Mouse (Mus musculus) cerebellum, adult 18-20 months (tissue): ENCODE results near the gene Itpr1.

ENCODE experiments used
- DNase-seq, 2 experiments: peaks; one replicate each; pipeline ENCODE4 v3.0.0; 2021

Gene Itpr1

DNA sequence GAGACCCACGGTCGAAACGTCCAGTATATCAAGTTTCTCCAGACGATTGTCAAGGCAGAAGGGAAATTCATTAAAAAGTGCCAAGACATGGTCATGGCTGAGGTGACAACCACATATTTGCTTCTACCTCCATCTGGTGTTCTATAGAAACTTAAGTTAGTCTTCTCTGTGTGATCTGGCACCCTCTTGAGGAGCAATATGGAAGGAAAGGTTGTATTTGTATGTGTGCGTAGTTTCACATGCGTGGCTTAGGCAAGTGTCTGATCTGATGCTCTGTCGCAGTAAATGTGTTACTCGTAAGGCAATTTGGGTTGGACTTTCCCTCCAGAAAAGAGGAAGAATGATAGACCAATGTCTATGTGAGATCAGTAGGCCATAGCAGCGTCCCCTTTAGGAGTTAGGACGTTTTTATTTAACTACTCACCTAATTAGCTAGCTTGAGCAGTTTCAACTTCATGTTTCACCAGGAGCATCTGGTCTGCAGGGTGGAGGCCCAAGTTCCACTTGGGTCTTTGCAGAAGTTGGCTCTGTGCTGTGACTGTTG lies 188.6 kb downstream of the Itpr1 start:
- DNase-seq: no peak

- no peak for DNase-seq
Measured at GRCm38 (mm10) chr6:108404736-108405135, 191.8 kb downstream of the Itpr1 start.

GRCm38 (mm10) chr6:108408053-108408452 lies 195.2 kb downstream of the Itpr1 start:
- peak; percentile 56 to 65 for DNase-seq

DNA sequence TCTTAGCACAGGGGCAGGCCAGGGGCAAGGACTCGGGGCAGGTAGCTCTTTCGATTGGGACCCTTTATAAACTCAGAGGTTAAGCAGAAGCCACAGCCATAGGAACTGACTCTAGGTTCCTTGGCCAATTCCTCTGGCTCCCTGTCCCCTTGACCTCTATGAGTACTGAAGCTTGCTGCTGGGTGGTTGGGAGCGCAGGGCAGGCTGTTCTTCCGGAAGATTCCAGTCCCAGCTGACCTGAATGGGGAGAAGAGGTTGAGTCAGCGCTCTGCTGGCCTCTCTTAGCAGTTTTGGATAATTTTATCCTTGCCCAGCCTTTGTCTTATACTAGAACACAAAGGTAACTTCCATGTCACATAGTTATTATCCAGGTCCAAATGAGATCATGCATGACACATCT lies 195.8 kb downstream of the Itpr1 start:
- no peak for DNase-seq

DNA sequence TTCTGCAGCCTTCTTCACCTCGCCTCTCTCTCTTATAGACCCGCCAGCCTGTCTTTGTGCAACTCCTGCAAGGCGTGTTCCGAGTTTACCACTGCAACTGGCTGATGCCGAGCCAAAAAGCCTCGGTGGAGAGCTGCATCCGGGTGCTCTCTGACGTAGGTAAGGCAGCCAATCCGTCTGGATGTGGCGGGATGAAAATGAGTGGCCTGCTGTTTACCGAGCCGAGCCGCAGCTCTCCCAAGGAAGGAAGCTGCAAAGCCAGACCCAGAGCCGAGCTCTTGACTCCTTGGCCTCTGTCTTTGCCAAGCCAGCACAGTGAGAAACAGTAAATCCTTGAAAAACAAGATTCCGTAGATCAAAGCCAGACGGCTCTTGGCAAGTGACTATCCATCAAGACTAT lies 197.9 kb downstream of the Itpr1 start:
- DNase-seq: no peak

DNA sequence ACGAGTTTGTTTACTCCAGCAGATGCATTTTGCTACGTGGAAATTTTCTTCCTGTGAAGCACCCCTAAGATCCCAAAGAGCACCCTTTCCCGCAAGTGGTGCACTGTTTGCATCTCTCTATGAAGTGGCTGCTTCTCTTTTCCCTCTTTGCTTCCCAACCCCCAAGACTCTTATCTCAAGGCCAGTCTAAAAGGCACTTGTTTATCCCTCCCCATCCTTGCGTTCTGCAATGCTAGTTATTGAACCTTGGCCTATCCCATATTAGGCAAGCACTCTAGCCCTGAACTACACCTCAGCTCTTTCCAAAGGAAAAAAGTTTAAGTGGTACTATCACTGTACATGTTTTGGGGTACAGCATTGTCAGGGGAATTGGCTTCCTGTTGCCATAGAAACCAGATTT lies 198.3 kb downstream of the Itpr1 start:
- no peak for DNase-seq

DNA sequence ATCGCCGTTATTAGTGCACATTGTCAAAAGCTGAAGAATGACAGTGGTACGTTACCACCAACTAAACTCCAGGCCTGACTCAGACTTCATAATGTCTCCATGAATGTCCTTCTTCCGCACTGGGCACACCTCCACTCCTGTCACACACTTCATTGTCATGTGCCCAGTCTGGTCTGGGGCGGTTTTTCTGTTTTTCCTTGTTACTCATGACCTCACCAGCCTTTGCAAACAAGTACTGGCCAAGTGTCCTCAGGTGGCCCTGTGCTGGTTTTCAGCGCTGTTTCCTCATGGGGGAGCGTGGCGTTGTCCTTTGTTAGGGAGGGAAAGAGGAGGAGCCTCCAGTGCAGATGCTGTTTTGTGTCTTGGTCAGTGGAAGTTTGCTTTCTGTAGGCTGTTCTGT lies 200.1 kb downstream of the Itpr1 start:
- DNase-seq: no peak

DNA sequence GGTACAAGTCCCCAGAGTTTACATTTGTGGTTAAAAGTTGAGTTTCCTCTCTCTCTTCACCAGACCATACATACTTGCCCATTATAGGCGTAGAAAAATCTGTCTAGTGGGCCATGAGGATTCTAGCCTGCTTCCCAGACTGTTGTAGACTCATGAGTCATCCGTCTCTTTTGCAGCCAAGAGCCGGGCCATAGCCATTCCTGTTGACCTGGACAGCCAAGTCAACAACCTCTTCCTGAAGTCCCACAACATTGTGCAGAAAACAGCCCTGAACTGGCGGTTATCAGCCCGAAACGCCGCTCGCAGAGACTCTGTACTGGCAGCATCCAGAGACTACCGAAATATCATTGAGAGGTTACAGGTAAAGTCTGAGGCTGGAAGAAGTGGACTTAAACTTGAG lies 200.7 kb downstream of the Itpr1 start:
- DNase-seq: no peak

GRCm38 (mm10) chr6:108415847-108416246 lies 203.0 kb downstream of the Itpr1 start:
- DNase-seq: no peak

GRCm38 (mm10) chr6:108417508-108417907 lies 204.6 kb downstream of the Itpr1 start:
- peak; percentile 73 to 81 for DNase-seq

GRCm38 (mm10) chr6:108418218-108418617 lies 205.3 kb downstream of the Itpr1 start:
- no peak for DNase-seq

DNA sequence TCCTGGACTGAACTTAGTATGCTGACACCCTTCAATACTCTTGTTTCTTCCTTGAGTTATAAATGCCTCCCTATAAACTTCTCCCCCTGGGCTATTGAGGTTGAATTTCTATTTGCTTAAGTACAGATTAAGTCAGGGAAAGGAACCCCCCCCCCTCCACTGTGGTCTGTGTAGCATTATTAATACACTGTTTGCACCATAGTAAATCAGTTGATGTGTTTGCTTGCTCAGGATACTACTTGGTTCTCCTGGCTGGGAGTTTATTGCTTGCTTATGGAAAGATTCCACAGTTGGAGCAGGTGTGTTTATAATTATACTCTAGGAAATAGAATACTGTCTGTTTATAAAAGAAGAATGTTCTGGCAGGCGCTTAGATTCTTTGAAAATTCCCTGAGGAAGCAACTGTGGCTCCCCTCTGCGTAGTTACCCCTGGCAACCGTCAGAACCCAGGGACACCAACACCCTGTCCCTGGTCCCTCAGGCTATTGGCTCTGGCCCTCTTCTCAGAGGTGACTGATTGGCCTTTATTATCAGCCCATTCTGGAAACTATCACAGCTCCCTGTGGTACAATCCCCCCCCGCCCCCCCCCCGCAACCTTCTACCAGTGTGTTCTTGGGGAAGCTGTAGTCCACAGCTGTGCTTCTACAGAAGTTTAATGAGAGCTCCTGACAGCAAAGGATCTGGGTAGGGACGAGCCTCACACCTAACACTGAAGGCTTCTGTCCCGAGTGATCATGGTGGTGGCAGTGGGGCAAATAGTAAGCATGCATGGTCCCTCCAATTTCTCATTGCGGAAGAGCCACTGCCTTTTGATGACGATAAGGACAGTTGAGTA lies 212.1 kb downstream of the Itpr1 start:
- no peak for DNase-seq

GRCm38 (mm10) chr6:108426789-108427188 lies 213.9 kb downstream of the Itpr1 start:
- peak; percentile 91 to 94 for DNase-seq

DNA sequence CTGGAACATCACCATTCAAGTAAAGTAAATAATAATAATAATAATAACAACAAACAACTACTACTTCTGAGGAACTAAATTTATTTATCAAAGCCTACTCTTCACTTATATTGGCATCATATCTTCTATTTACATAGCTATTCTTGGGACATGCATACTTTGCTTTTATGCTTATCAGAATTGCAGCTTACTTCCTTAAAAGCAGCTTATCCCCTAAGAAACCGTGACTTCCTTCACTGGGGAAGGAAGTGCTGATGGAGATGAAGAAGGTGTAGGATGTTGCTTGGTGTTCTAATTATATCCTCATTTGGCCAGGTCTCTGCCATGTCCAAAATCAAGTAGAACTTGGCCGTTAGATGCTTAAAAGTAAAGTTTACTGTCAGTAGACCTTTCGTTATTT lies 215.5 kb downstream of the Itpr1 start:
- DNase-seq: no peak

DNA sequence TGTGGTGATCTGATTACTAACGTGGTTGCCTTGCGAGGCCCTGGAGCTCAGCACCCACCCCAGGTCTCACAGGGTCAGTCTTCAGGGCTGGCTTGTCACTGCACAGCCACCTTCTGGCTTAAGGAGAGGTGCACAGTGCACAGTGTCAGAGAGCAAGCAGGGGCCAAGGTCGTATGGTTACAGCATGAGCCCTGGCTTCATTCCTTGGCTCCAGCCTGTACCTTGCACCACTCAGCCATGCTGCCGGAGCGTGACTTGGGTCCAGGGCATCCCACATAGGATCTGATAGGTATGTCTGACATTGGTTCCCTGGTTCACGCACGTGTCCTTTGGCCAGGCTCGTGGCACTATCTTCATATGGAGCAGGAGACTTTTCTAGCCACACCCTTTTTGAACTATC lies 217.1 kb downstream of the Itpr1 start:
- no peak for DNase-seq

DNA sequence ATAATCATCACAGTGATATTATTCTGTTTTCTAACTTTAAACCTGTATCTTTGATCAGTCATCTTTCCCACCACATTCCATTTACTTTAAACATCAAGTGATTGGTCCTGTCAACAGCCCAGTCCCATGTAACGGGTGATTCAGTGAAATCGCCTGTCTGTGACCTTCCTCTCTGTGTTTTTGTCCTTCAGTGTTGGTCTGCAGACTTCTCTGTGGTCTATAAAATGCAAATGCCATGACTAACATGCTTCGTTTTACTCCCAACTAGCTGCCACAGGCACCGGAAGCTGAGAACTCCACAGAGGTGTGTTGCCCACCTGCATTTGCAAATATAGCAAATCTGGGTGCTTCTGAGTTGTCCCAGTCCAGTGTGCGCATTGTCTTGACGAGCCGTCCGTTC lies 218.3 kb downstream of the Itpr1 start:
- no peak for DNase-seq

DNA sequence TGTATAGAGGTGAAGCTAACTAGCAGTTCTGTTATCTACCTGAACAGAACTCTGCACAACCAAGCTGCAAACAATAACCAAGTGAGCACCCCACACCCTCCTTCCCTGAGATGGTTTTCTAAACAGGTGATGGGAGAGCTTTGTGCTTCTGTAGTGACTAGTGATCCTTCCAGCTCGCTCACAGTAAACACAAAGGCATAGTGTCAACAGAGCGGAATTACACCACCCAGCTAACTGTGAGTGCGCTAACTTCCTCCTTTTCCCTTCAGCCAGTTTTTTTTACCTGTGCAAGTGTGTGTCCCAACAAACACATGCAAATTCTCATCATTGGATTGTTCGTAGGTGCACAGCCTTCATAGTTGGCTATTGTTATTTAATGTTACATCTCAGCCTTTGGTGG lies 219.9 kb downstream of the Itpr1 start:
- no peak for DNase-seq

DNA sequence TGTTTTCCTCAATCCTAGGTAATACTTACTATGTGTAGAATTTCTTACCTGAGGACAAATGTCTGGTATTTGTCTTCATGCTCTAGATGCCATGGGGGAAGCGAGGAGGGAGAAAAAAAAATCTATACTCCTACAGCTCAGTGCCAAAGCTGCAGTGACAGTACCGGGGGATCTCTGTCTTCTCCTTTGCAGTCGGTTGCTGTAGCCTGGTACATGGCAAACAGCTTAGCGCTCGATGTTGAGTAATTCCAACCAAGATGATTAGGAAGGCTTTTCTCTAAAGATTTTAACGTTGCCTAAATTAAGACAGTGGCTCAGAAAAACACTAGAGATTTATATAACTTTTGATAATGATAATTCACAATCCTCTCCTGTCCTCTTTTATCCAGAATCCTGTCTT lies 221.9 kb downstream of the Itpr1 start:
- no peak for DNase-seq

- no peak for DNase-seq
Measured at GRCm38 (mm10) chr6:108435467-108435866, 222.6 kb downstream of the Itpr1 start.

- no peak for DNase-seq
Measured at GRCm38 (mm10) chr6:108436608-108437007, 223.7 kb downstream of the Itpr1 start.

DNA sequence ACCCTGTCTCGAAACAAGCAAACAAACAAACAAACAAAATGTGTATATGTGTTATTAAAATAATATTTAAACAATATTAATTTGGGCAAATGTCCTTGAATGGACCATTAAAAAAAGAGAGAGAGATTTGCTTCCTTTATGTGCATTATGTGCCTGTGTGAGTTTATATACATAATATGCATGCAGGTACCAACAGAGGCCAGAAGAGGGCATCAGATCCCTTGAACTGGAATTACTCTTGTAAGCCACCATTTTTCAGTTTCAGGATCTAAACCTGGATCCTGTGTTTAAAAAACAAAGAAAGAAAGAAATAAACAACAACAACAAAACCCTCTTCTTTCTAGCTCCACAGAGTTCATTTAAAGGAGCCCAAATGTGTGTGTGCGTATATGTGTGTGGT lies 228.4 kb downstream of the Itpr1 start:
- DNase-seq: no peak

- no peak for DNase-seq
Measured at GRCm38 (mm10) chr6:108442291-108442690, 229.4 kb downstream of the Itpr1 start.

DNA sequence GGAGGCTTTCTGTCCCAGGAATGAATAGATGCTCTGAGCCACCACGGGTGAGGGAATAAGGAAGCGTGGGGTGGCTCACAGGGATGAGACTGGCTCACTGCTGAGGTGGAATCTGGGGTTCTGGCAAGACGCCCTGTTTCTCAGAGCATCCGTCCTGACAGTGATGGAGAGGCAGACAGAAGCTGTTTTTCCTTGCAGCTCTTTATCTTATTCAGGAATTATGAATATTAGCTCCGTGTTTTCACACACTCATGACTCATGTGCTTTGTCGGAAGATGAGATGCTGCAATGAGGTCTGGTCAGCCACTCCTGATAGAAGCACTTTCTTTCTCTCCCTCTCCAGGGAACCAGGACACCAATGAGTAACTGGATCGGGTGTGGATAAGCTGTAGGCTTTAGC lies 231.5 kb downstream of the Itpr1 start:
- DNase-seq: peak; percentile 73 to 76

GRCm38 (mm10) chr6:108445006-108445405 lies 232.1 kb downstream of the Itpr1 start:
- no peak for DNase-seq

GRCm38 (mm10) chr6:108446766-108447165 lies 233.9 kb downstream of the Itpr1 start:
- no peak for DNase-seq
